Mouse (Mus musculus) embryonic fibroblast, embryonic 13.5 days (primary cell): ENCODE measurements around the gene Cfb.

Experiments
- CTCF ChIP-seq: IDR thresholded peaks from 2 replicates; pipeline ENCODE4 v1.5.1; 2011; ENCODE audit warnings: mild to moderate bottlenecking, control low read depth, low read length, moderate library complexity, borderline replicate concordance; ENCODE audit not compliant: insufficient read depth
- POLR2A ChIP-seq: IDR thresholded peaks from 2 replicates; pipeline ENCODE4 v1.6.1; 2011; ENCODE audit warnings: low read depth, mild to moderate bottlenecking, control low read depth, low read length, moderate library complexity

GRCm38 (mm10) chr17:34811275-34811674, 51.0 kb downstream of the Cfb start:
- TF ChIP-seq CTCF (no peak), POLR2A (no peak)
